Comparison of ENCODE assay signal across 21 mouse cellular contexts in genomic region chr14:58652004-58652403, GRCm38 (mm10).
"Had no signal": no experiment of that assay in that cellular context is flagged by ENCODE, and none has a peak within 500 bp of the region (broad histone marks: within the 10 kb centered on the region; RNA-seq: fewer than 3 reads in every experiment).

No protein-coding gene starts in this region.

- H3K36me3 ChIP-seq: heart, embryonic 10.5 days; heart, embryonic 12.5 days; hindbrain, embryonic 13.5 days; hindbrain, embryonic 15.5 days; kidney, embryonic 15.5 days; limb, embryonic 13.5 days; limb, embryonic 15.5 days; liver, embryonic 12.5 days had no signal

- H3K9me3 ChIP-seq: heart, embryonic 10.5 days; heart, embryonic 12.5 days; hindbrain, embryonic 13.5 days; hindbrain, embryonic 15.5 days; kidney, embryonic 15.5 days; limb, embryonic 13.5 days; limb, embryonic 15.5 days; liver, embryonic 12.5 days had no signal

- DNase-seq: gastrocnemius, adult 2 months; gastrocnemius, postnatal 10 days; gastrocnemius, postnatal 25 days; heart, adult 18-20 months; heart, postnatal 10 days; kidney, adult 11 months; kidney, adult 2 months; kidney, adult 9 months; kidney, postnatal 36 days; layer of hippocampus, adult 9-11 months; layer of hippocampus, postnatal 36 days had no signal

- H3K27ac ChIP-seq: gastrocnemius, adult 2 months; heart, embryonic 10.5 days; hindbrain, embryonic 13.5 days; hindbrain, embryonic 15.5 days; hindbrain, postnatal 0 days; kidney, embryonic 15.5 days; kidney, postnatal 0 days; limb, embryonic 13.5 days; limb, embryonic 15.5 days; liver, embryonic 12.5 days had no signal

- H3K4me3 ChIP-seq: gastrocnemius, adult 2 months; heart, embryonic 10.5 days; heart, embryonic 12.5 days; hindbrain, embryonic 13.5 days; hindbrain, embryonic 15.5 days; kidney, embryonic 15.5 days; limb, embryonic 13.5 days; limb, embryonic 15.5 days; liver, embryonic 12.5 days had no signal

- H3K4me1 ChIP-seq: hindbrain, embryonic 15.5 days; liver, embryonic 12.5 days had no signal

- H3K27me3 ChIP-seq: heart, embryonic 12.5 days; hindbrain, embryonic 13.5 days; hindbrain, embryonic 15.5 days; kidney, embryonic 15.5 days; limb, embryonic 13.5 days; limb, embryonic 15.5 days; liver, embryonic 12.5 days had no signal
